Mouse (Mus musculus): Measurements from ENCODE around the gene Gprc5b.

DNA sequence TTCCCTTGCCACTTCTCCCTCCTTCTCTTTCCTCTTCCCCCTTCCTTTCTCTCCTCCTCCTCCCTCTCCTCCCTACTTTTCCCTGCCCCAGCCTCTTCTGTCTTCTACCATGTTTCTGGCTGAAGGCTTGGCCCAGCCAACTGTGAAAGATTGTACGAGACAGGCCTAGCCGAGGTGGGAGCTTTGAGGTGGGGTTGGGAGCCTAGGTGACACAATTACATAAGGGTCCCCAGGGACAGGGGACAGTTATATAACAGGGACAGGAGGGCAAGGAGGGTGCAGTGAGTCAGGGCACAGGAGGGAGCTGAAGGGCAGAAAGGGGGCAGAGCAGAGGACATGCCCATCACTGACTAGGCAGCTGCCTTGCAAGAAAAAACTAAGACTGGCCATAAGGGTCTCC is 7.0 kb upstream of the Gprc5b start:
- TF ChIP-seq POLR2A (IDR thresholded peaks at IDR 0.05; ENCODE audit: low read depth, low read length): no peak
- no peak for TF ChIP-seq CTCF (conservative IDR thresholded peaks at IDR 0.05; ENCODE audit: insufficient read depth, insufficient read length, low read depth, low read length)
